In genomic region chr19:8838041-8838730, GRCm38 (mm10) we compare ENCODE assay signal across 9 mouse cellular contexts. TPM values are rescaled to one million over a fixed set of nuclear protein-coding genes. Genes with fewer than 3 reads are reported as not detected.
DNase-seq lines count a peak whose midpoint lies in the region; ATAC-seq and TF ChIP-seq lines count a peak whose summit lies in the region.
"Had no signal": no experiment of that assay in that cellular context is flagged by ENCODE, and none has a peak within 500 bp of the region (broad histone marks: within the 10 kb centered on the region; RNA-seq: fewer than 3 reads in every experiment).

No protein-coding gene starts in this region.

- H3K4me3 ChIP-seq in forebrain, embryonic 16.5 days (replicated peaks; ENCODE audit: low read length) = peak overlapping the region; percentile 74
- peak overlapping the region; percentile 80 for H3K4me3 ChIP-seq in liver, embryonic 16.5 days (ENCODE audit: low read depth, low read length)

- H3K27ac ChIP-seq in forebrain, embryonic 16.5 days (ENCODE audit: low read length) = peak overlapping the region; percentile 98
- peak overlapping the region; percentile 1; the same call in 1 of the 2 replicates for H3K27ac ChIP-seq in liver, embryonic 16.5 days (ENCODE audit: low read length)

- WGBS in forebrain, embryonic 16.5 days = 8% methylated on average over 15 of the region's 15 CpGs
- WGBS in liver, embryonic 16.5 days (ENCODE audit: insufficient replicate concordance) = 19% methylated on average over 15 of the region's 15 CpGs

- no peak for TF ChIP-seq POLR2A in brain, embryonic 14.5 days (IDR thresholded peaks at IDR 0.05; ENCODE audit: borderline replicate concordance, extremely low read depth, insufficient read depth, insufficient read length, poor library complexity, severe bottlenecking)

- no peak for ATAC-seq in forebrain, embryonic 16.5 days
- peak; percentile 5; the same call in 1 of the 2 replicates for ATAC-seq in liver, embryonic 16.5 days (ENCODE audit: low read depth)

- peaks cover 11% of the 10 kb centered on the region for H3K36me3 ChIP-seq in forebrain, embryonic 16.5 days (ENCODE audit: control insufficient read depth, insufficient read depth)
- peaks cover 20% of the 10 kb centered on the region for H3K36me3 ChIP-seq in liver, embryonic 16.5 days (ENCODE audit: control insufficient read depth, insufficient read depth)

- peak overlapping the region; percentile 91 for H3K4me2 ChIP-seq in forebrain, embryonic 16.5 days (ENCODE audit: low read length)
- peak overlapping the region; percentile 75 for H3K4me2 ChIP-seq in liver, embryonic 16.5 days (ENCODE audit: low read depth, low read length)

- peak overlapping the region; percentile 76 for H3K9ac ChIP-seq in forebrain, embryonic 16.5 days (replicated peaks; ENCODE audit: low read depth, low read length)
- peak overlapping the region; percentile 90 for H3K9ac ChIP-seq in liver, embryonic 16.5 days (ENCODE audit: low read depth, low read length)

- no peaks in the 10 kb centered on the region for H3K27me3 ChIP-seq in forebrain, embryonic 16.5 days (replicated peaks; ENCODE audit: control insufficient read depth, insufficient read depth, low read length)
- no peaks in the 10 kb centered on the region for H3K27me3 ChIP-seq in liver, embryonic 16.5 days (ENCODE audit: control insufficient read depth, insufficient read depth, low read depth, low read length)

- H3K9me3 ChIP-seq in forebrain, embryonic 16.5 days (ENCODE audit: control insufficient read depth, low read length) = no peaks in the 10 kb centered on the region
- H3K9me3 ChIP-seq in liver, embryonic 16.5 days (replicated peaks; ENCODE audit: control insufficient read depth, low read length) = no peaks in the 10 kb centered on the region

- H3K4me1 ChIP-seq in forebrain, embryonic 16.5 days (replicated peaks; ENCODE audit: control insufficient read depth, insufficient read depth, low read length) = peaks cover 22% of the 10 kb centered on the region
- H3K4me1 ChIP-seq in liver, embryonic 16.5 days (ENCODE audit: control insufficient read depth, low read depth, low read length) = peaks cover 29% of the 10 kb centered on the region

- TF ChIP-seq CTCF in brain, embryonic 14.5 days (IDR thresholded peaks at IDR 0.05; ENCODE audit: borderline replicate concordance, extremely low read depth, insufficient read depth, insufficient read length) = no peak

- peak; percentile 46 to 47 for DNase-seq in left cerebral cortex, adult 18-20 months (ENCODE audit: low spot score in 2 of 2)
- no peak for DNase-seq in left cerebral cortex, adult 11 months (ENCODE audit: low spot score)
- DNase-seq in brain, embryonic 14.5 days (ENCODE audit: low read depth) = peak; percentile 65
- DNase-seq in kidney, adult 18-20 months = peak; percentile 67
- DNase-seq in right cerebral cortex, postnatal 25 days = peak; percentile 44
- DNase-seq in natural killer cell, adult 2 months (ENCODE audit: low spot score in 2 of 2) = no peak

RNA-seq across cellular contexts. Expression of gene Gng3, which starts 0.8 kb away (rescaled TPM):
- total RNA-seq in left cerebral cortex, adult 18-20 months (2021) = 100 to 1,000 TPM; 181 to 184 TPM
- 187 and 233 TPM in 2 replicates for polyA plus RNA-seq in brain, embryonic 14.5 days (2012; rRNA removed)
- polyA plus RNA-seq in forebrain, embryonic 16.5 days (2015; fragmentation: Nextera tagmentation; extraction: Ambion mirVana) = 258 and 306 TPM in 2 replicates
- 0.22 and 0.51 TPM in 2 replicates for polyA plus RNA-seq in liver, embryonic 16.5 days (2015; fragmentation: Nextera tagmentation; extraction: Ambion mirVana)

RNA-seq across cellular contexts. Expression of gene Bscl2, which starts 0.9 kb away (rescaled TPM):
- 100 to 1,000 TPM in 1 of 2 experiments, 10 to 100 TPM in 1; 98.1 to 112 TPM for total RNA-seq in left cerebral cortex, adult 18-20 months (2021)
- 92.6 and 101 TPM in 2 replicates for polyA plus RNA-seq in brain, embryonic 14.5 days (2012; rRNA removed)
- 88.3 and 98.7 TPM in 2 replicates for polyA plus RNA-seq in forebrain, embryonic 16.5 days (2015; fragmentation: Nextera tagmentation; extraction: Ambion mirVana)
- polyA plus RNA-seq in liver, embryonic 16.5 days (2015; fragmentation: Nextera tagmentation; extraction: Ambion mirVana) = 27.1 and 29.3 TPM in 2 replicates

RNA-seq across cellular contexts. Expression of gene AC129217.1, which starts 8.6 kb away (rescaled TPM):
- total RNA-seq in left cerebral cortex, adult 18-20 months (2021) = 1 to 10 TPM in 1 of 2 experiments, not detected in 1; 2.3 TPM
- 1.1 TPM in 1 of 2 replicates, not detected in the other for polyA plus RNA-seq in brain, embryonic 14.5 days (2012; rRNA removed)
- polyA plus RNA-seq in forebrain, embryonic 16.5 days (2015; fragmentation: Nextera tagmentation; extraction: Ambion mirVana) = not detected in 2 replicates
- polyA plus RNA-seq in liver, embryonic 16.5 days (2015; fragmentation: Nextera tagmentation; extraction: Ambion mirVana) = not detected in 2 replicates
- total RNA-seq: left cerebral cortex, adult 8-10 months had no signal

RNA-seq across cellular contexts. Expression of gene Lrrn4cl, which starts 12.4 kb away (rescaled TPM):
- total RNA-seq in left cerebral cortex, adult 18-20 months (2021) = 1 to 10 TPM; 1.2 to 1.7 TPM
- 0.90 and 1.4 TPM in 2 replicates for polyA plus RNA-seq in brain, embryonic 14.5 days (2012; rRNA removed)
- 0.45 and 0.57 TPM in 2 replicates for polyA plus RNA-seq in forebrain, embryonic 16.5 days (2015; fragmentation: Nextera tagmentation; extraction: Ambion mirVana)
- 0.06 and 0.35 TPM in 2 replicates for polyA plus RNA-seq in liver, embryonic 16.5 days (2015; fragmentation: Nextera tagmentation; extraction: Ambion mirVana)

RNA-seq across cellular contexts. Expression of gene Hnrnpul2, which starts 18.4 kb away (rescaled TPM):
- 100 to 1,000 TPM; 123 to 127 TPM for total RNA-seq in left cerebral cortex, adult 18-20 months (2021)
- polyA plus RNA-seq in brain, embryonic 14.5 days (2012; rRNA removed) = 59.9 and 85.5 TPM in 2 replicates
- polyA plus RNA-seq in forebrain, embryonic 16.5 days (2015; fragmentation: Nextera tagmentation; extraction: Ambion mirVana) = 5.1 and 5.5 TPM in 2 replicates
- polyA plus RNA-seq in liver, embryonic 16.5 days (2015; fragmentation: Nextera tagmentation; extraction: Ambion mirVana) = 1.8 and 2.1 TPM in 2 replicates

Comparison
In these comparisons a context has a peak if more than half of its experiments do, and no peak if none do; other contexts are left out.
1. DNase-seq: peak in left cerebral cortex, adult 18-20 months (2 of 2), brain, embryonic 14.5 days (single experiment), kidney, adult 18-20 months (single experiment) and right cerebral cortex, postnatal 25 days (single experiment); none in left cerebral cortex, adult 11 months (single experiment) and natural killer cell, adult 2 months (0 of 2).
2. RNA of gene Gng3, which starts 0.8 kb away (polyA plus RNA-seq): 258 to 306 TPM in forebrain, embryonic 16.5 days and 187 to 233 TPM in brain, embryonic 14.5 days; 0.22 to 0.51 TPM in liver, embryonic 16.5 days; every median in the first group is over 100 times any median in the second.